Mouse (Mus musculus) gastrocnemius, postnatal 10 days (tissue): Measurements from ENCODE around the gene Wdr26. TPM values are rescaled to one million over a fixed set of nuclear protein-coding genes. Genes with fewer than 3 reads are reported as not detected.

Source experiments
- DNase-seq: peaks from one replicate; pipeline ENCODE4 v3.0.0; 2021; ENCODE audit warnings: mixed read lengths
- total RNA-seq, 2 experiments: library from RNA; stranded (reverse); gene quantifications; 2 replicates each; pipeline ENCODE4 v1.2.3; 2021

The Wdr26 gene
- total RNA-seq, 2 experiments from 2014 or later: 105 to 116 TPM

GRCm38 (mm10) chr1:181241185-181241584 is 29.4 kb upstream of the Wdr26 start:
- DNase-seq: no peak

GRCm38 (mm10) chr1:181237332-181237731 is 25.5 kb upstream of the Wdr26 start:
- DNase-seq: no peak

GRCm38 (mm10) chr1:181234326-181235035 is 22.7 kb upstream of the Wdr26 start:
- DNase-seq: peak; percentile 32

- DNase-seq: no peak
These were observed 21.9 kb upstream of the Wdr26 start for GRCm38 (mm10) chr1:181233734-181234133.

- peak; percentile 85 for DNase-seq
These were observed 20.7 kb upstream of the Wdr26 start for GRCm38 (mm10) chr1:181232307-181233027.

- no peak for DNase-seq
These were observed 20.0 kb upstream of the Wdr26 start for GRCm38 (mm10) chr1:181231821-181232220.

- DNase-seq: no peak
These were observed 19.5 kb upstream of the Wdr26 start for GRCm38 (mm10) chr1:181231262-181231661.

- DNase-seq: no peak
These were observed 18.9 kb upstream of the Wdr26 start for GRCm38 (mm10) chr1:181230731-181231148.

- DNase-seq: no peak
These were observed 17.2 kb upstream of the Wdr26 start for GRCm38 (mm10) chr1:181229046-181229445.

GRCm38 (mm10) chr1:181228591-181228990 is 16.8 kb upstream of the Wdr26 start:
- no peak for DNase-seq

GRCm38 (mm10) chr1:181227804-181228203 is 16.0 kb upstream of the Wdr26 start:
- DNase-seq: no peak

- DNase-seq: no peak
These were observed 15.0 kb upstream of the Wdr26 start for GRCm38 (mm10) chr1:181226850-181227249.

- DNase-seq: no peak
These were observed 13.5 kb upstream of the Wdr26 start for GRCm38 (mm10) chr1:181225281-181225680.

- no peak for DNase-seq
These were observed 10.2 kb upstream of the Wdr26 start for GRCm38 (mm10) chr1:181222041-181222440.

GRCm38 (mm10) chr1:181216315-181216714 is 4.5 kb upstream of the Wdr26 start:
- DNase-seq: no peak

GRCm38 (mm10) chr1:181214296-181215035 is 2.7 kb upstream of the Wdr26 start:
- no peak for DNase-seq

- DNase-seq: peak; percentile 60
These were observed 340 bp downstream of the Wdr26 start for GRCm38 (mm10) chr1:181211403-181211919.

GRCm38 (mm10) chr1:181210601-181211402 is 999 bp downstream of the Wdr26 start:
- peak; percentile 44 for DNase-seq

GRCm38 (mm10) chr1:181210147-181210546 is 1.7 kb downstream of the Wdr26 start:
- no peak for DNase-seq

- DNase-seq: no peak
These were observed 12.4 kb downstream of the Wdr26 start for GRCm38 (mm10) chr1:181199446-181199845.

GRCm38 (mm10) chr1:181188925-181189324 is 22.9 kb downstream of the Wdr26 start:
- no peak for DNase-seq

- no peak for DNase-seq
These were observed 41.6 kb downstream of the Wdr26 start for GRCm38 (mm10) chr1:181170210-181170609.
